Mouse (Mus musculus): ENCODE measurements around the gene Terf2.
"Not testable (repeated sequence)": the region's sequence is repeated elsewhere in the genome, so short reads cannot be mapped to it uniquely, and the experiment has no call there.

Terf2 gene

GRCm38 (mm10) chr8:107056973-107057369 lies 39.4 kb downstream of the Terf2 start:
- DNase-seq (ENCODE audit: inconsistent ontology term) = no peak

- DNase-seq (ENCODE audit: inconsistent ontology term) = peak; percentile 99
These were observed 40.0 kb downstream of the Terf2 start, which contains the start of the genes Cog8 and Nip7 for GRCm38 (mm10) chr8:107056076-107056972. Gene Cog8, minus strand, starts transcription at chr8:107056689. Gene Nip7, plus strand, starts transcription at chr8:107056877.

- DNase-seq (ENCODE audit: inconsistent ontology term) = no peak
These were observed 44.3 kb downstream of the Terf2 start for GRCm38 (mm10) chr8:107052046-107052445.

- DNase-seq (ENCODE audit: inconsistent ontology term) = no peak
These were observed 46.9 kb downstream of the Terf2 start for GRCm38 (mm10) chr8:107049480-107049879.

GRCm38 (mm10) chr8:107048061-107048941 lies 48.0 kb downstream of the Terf2 start, which contains the start of gene Pdf:
Gene Pdf, minus strand, starts transcription at chr8:107048614.
- peak; percentile 85 for DNase-seq (ENCODE audit: inconsistent ontology term)

- DNase-seq (ENCODE audit: inconsistent ontology term) = no peak
These were observed 49.4 kb downstream of the Terf2 start for GRCm38 (mm10) chr8:107046976-107047375.

GRCm38 (mm10) chr8:107045478-107045877 lies 50.9 kb downstream of the Terf2 start:
- no peak for DNase-seq (ENCODE audit: inconsistent ontology term)

- no peak for DNase-seq (ENCODE audit: inconsistent ontology term)
These were observed 55.7 kb downstream of the Terf2 start for GRCm38 (mm10) chr8:107040632-107041031.

GRCm38 (mm10) chr8:107036626-107037025 lies 59.7 kb downstream of the Terf2 start:
- DNase-seq (ENCODE audit: inconsistent ontology term) = no peak

- DNase-seq (ENCODE audit: inconsistent ontology term) = no peak
These were observed 60.7 kb downstream of the Terf2 start for GRCm38 (mm10) chr8:107035641-107036040.

- not testable (repeated sequence) for DNase-seq (ENCODE audit: inconsistent ontology term)
These were observed 62.7 kb downstream of the Terf2 start for GRCm38 (mm10) chr8:107033609-107034008.

GRCm38 (mm10) chr8:107031577-107032090 lies 64.7 kb downstream of the Terf2 start:
- no peak for DNase-seq (ENCODE audit: inconsistent ontology term)

- peak; percentile 98 for DNase-seq (ENCODE audit: inconsistent ontology term)
These were observed 65.4 kb downstream of the Terf2 start, which contains the start of gene Vps4a for GRCm38 (mm10) chr8:107030650-107031576. Gene Vps4a, plus strand, starts transcription at chr8:107031222.

GRCm38 (mm10) chr8:107030058-107030457 lies 66.3 kb downstream of the Terf2 start:
- DNase-seq (ENCODE audit: inconsistent ontology term) = no peak

- no peak for DNase-seq (ENCODE audit: inconsistent ontology term)
These were observed 67.0 kb downstream of the Terf2 start for GRCm38 (mm10) chr8:107029310-107029709.

- no peak for DNase-seq (ENCODE audit: inconsistent ontology term)
These were observed 72.9 kb downstream of the Terf2 start for GRCm38 (mm10) chr8:107023479-107023878.
